Mouse (Mus musculus) layer of hippocampus, postnatal 10 days (tissue): ENCODE measurements around the gene Kcnmb1. TPM values are rescaled to one million over a fixed set of nuclear protein-coding genes. Genes with fewer than 3 reads are reported as not detected.
A peak's percentile ranks its signal among the peaks of the same experiment; 100 is the strongest.

Experiments
- DNase-seq, 2 experiments: peaks; one replicate each; pipeline ENCODE4 v3.0.0; 2021; ENCODE audit warnings: low spot score in 2 of 2
- total RNA-seq, 2 experiments: library from RNA; stranded (reverse); gene quantifications; 2 replicates each; pipeline ENCODE4 v1.2.3; 2021

The Kcnmb1 gene
- total RNA-seq, 2 experiments from 2014 or later = 0.27 to 0.33 TPM

DNA sequence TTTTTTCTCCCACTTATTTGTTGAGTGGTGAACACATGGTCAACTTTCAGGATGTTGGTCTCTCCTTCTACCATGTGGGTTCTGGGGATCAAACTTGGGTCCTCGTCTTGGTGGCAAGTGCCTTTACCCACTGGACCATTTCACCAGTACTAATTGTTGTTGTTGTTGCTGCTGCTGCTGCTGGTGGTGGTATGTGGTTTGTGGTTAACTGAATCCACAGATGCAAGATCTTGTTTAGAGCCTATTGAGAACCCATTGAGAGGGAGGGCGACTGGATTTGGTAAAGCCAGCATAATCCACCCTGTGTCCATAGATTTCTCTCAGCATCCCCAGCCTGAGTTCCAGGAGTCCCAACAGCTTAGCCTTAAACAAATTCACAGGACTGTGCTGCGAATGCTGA lies 37.6 kb downstream of the Kcnmb1 start:
- no peak for DNase-seq

DNA sequence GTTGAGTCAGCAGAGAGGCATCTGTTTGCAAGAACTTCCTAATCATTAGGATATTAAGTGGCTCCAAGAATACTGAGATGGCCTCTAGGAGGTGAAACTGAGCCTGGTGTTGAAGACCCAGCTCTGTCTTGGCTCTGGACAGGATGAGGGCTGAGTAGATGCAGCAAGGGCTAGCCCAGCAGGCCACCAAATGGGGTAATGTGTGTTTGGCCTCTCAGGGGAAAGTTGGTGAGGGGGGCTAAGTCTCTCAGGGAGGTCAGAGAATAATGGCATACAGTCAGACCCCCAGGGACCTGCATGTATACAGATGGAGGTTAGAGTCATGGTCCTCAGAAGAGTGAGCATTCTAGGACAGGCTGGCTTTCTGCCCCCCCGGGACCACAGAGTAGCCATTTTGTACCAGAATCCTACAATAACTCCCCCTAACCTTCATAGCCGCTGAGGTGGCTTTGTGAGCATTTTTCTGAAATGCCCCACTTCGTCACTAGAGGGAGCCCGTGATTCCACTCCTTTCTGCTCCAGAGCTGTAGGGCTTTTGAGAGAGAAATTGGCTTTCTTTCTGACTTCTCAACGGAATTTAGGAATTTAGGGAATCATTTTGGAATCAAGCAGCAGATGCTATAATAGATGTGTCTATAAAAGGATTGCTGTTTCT lies 39.3 kb downstream of the Kcnmb1 start:
- peak; percentile 64 to 73 for DNase-seq

DNA sequence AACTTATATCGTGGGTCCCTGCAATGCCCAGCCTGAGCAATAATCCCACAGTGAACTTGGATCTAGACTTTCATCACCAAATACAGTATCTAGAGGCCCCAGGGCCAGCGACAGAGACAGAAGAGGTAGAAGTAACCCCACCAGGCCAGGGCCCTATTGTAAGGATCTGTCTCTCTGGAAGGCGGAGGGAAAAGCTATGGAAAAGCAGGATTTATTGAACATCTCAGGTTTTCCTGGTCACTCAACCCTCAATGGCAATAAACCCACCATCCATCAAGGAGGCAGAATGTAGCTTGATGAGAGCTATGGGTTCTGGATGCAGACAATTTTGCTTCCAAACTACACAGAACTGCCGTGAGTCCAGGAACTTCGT lies 39.8 kb downstream of the Kcnmb1 start:
- no peak for DNase-seq

DNA sequence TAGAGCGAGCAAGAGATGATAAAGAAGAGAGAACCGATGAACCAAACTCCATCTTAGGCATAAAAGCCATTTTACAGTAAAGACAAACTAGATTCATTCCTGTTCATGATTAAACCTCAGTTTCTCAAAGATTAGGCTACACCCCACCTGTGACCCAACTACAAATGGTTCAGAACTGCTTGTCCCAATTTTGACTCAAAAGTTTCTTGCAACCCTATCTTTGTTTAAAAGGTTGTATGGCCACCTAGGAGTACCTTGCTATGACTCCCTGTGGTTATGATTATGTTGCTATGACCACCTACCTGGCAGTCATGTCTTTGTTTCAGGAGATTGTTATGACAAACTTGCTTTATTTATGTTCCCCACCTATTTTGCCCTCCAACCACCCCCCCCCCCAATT lies 44.8 kb downstream of the Kcnmb1 start:
- no peak for DNase-seq

DNA sequence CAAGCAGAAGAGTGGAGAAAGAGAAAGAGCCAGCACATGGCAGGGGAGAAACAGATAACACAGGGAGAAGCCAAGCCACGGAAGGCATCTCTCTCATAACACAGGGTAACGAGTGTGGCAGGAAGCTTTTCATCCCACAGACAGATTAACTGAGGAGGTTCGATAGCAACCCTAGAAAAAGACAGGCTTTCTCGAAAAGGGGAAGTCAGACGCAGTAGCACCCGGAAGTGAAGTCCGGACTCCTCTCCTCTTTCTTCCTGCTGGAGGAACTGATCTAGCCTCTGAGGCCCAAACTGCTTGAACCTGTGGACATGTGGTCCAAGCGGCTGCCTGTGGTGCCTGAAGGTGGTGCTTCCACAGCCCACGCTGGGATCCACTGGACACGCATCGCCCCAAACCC lies 45.4 kb downstream of the Kcnmb1 start:
- no peak for DNase-seq

DNA sequence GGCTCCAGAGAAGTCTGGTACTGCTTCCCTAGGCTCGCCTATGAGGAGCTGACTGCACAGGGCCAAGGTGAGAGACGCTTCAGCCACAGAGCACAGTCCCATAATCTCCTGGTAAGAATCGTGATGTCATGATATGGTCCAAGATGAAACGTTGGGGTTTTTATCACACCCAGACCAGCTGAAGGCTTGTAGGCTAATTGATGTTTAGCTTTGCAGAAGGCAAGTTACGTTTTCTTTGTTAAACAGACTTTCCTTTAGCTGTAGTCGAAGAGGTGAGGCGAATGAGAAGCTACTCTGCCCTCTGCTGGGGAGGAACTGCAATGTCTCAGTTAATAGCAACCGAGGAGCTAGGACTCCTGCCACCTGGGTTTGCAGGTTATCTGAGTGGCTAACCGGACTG lies 45.9 kb downstream of the Kcnmb1 start:
- DNase-seq = peak; percentile 41 to 68

DNA sequence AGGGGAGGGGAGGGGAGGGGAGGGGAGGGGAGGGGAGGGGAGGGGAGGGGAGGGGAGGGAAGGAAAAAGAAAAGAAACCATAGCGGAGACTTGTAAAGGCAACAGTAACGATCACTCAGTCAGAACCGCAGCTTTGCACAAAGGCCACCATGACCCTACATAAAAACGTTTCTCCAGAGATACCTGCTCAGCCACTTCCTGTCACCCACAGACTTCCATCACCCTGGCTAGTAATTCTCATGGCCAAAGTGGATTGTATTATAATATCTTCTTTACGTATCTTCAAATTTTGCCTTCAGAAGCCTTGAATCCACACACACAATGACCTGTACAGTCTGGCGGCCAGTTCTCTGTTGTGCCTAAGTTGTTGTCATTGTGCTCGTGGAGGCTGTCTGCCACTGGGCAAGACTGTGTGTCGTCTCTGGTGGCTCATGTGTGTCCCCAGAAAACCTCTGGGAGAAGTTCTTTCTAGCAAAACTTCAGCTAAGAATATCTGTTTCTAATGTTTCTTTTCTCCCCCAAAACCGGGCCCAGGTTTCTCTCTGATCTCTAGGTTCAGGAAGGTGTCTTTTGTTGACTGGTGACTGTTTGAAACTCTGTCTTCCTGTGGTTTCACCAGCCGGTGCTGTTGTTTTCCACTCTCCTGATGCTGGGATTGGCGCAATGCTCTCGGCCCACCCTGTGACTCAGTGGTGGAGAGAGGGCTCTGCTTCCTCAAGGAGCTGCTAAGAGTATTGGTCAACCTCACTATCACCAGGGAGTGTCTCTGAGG lies 46.7 kb downstream of the Kcnmb1 start:
- DNase-seq = no peak

DNA sequence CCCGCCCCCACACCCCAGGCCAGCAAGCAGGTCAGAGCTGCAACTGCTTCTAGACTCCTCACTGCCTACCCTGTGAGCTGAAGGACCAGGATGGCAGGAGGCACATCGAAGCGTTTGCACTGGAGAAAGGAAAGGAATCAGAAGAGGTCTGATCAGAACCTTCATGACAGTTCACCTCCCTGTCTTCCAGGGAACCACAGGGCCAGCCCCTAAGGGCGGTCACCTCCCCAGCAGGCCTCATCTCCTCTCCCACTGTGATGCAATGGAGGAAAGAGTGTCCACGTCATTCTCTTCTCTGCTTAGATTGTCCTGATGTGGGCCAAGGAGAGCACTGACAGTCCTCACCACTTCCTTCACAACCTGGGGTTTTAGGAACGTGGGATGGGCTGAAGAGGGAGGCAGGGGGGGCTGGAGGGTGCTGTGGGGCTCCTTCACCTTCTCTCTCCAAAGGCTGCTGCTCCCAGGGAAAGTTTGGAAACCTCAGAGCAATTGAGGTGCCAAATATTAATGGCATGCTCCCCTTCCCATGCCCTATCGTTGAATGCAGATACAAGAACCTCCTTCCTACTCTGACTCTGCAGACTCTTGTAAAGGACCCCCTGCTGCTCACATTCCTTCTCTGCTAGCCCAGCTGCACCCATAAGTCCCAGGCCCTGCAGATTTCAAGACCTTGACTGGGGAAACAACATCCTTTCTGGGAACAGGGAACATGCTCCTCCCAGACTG lies 47.5 kb downstream of the Kcnmb1 start:
- DNase-seq = no peak

DNA sequence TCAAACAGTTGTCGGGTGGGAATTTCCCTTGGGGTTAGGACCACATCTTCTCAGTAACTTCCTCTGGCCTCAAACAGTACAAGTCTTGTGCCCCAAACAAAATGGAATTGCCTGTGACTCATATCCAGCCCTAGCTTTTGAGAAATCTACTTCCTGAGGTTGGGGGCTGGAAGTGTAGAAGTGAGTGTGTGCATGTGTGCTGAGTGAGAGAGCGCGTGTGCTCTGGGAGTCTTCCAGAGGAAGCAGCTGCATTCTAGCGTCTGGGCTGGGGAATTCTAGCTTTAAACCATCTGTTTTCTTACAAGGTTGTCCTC lies 48.0 kb downstream of the Kcnmb1 start:
- DNase-seq = no peak

DNA sequence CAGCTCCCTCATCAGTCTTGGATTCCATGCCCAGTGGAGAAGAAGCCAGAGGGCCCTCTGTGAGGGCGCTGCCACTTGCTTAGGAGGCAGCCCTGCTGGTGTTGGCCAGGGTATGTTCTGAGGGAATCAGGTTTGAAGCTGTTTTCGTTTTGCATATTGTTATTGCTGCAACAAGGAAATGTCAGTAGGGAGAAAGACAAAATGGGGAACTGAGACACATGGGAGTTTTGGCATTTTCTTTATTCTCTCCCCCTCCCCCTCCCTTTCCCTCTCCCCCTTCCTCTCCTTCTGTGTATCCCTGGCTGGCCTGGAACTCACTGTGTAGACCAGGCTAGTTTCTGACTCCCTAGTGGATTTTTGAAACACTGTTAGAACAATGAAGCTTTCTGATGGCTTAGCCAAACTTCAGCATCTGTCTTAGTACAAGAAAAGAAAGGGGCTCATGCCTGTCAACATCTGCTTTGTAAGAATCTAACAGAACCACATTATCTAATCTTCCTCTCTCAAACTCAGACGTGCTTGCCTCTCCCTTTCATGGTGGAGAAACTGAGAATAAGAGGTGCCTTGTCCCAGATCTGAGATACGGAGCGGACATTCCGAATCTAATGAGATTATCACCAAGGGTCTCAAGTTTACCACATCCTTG lies 49.3 kb downstream of the Kcnmb1 start:
- DNase-seq = no peak

Other genes with a start within 250 kb of the Kcnmb1 start
- 10 to 100 TPM; 35.5 to 42.1 TPM for gene Kcnip1, start 30.1 kb downstream of the Kcnmb1 start, total RNA-seq
- gene Lcp2, start 83.9 kb downstream of the Kcnmb1 start, total RNA-seq = 1 to 10 TPM; 5.9 to 7.2 TPM
- gene 4930469K13Rik, start 135.5 kb downstream of the Kcnmb1 start, total RNA-seq = not detected
- not detected for gene Foxi1, start 245.1 kb downstream of the Kcnmb1 start, total RNA-seq